Mouse (Mus musculus): ENCODE data around the gene 4933402J07Rik. TPM values are rescaled to one million over a fixed set of nuclear protein-coding genes. Genes with fewer than 3 reads are reported as not detected.

The 4933402J07Rik gene
- not detected for polyA plus RNA-seq (2017; shearing (Covaris generic))

GRCm38 (mm10) chr8:87563553-87563952, at the start of gene 4933402J07Rik:
4933402J07Rik (plus strand) TSS chr8:87563853.

Other genes with a start within 250 kb of the 4933402J07Rik start
- under 1 TPM in 1 of 2 experiments, not detected in 1; 0.47 TPM for gene Cbln1, start 91.2 kb upstream of the 4933402J07Rik start, polyA plus RNA-seq (2017; shearing (Covaris generic))